Mouse (Mus musculus): ENCODE results near the gene Scamp4. TPM values are rescaled to one million over a fixed set of nuclear protein-coding genes. Genes with fewer than 3 reads are reported as not detected.

Gene Scamp4
- polyA plus RNA-seq (2017; shearing (Covaris generic)): 115 TPM

DNA sequence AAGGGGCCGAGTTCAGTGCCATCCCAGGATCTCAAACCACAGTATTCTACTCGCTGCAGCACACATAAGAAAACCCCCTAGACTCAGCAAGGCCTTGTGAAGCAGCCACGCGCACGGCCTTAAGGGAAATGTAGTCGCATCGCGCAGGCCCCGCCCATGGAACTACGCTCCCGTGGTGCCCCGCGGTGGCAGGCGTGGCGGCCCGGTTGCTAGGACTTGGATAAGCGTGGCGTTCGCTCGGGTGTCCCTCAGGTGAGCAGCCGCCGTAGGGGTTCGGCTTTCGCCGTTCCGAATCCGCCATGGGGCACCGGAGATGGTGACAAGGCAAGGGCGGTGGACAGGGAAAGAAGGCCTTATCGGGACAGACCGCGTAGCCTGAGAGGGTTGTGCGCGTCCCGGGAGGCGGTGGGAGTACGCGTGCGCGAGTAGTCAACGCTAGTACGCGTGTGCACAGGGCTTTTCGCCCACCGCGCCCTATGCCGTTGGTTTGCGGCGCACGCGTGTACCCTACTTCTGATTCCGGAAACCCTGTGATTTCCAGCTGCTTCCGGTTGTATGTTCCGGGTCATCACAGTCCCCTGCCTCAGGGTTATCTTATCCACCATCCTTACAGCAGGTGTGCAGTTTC, at the start of gene Scamp4, which contains the start of gene Adat3:
Scamp4 (plus strand) TSS at position 175 of the 628 bp plus-strand sequence.
Adat3 (plus strand) TSS at position 183 of the 628 bp plus-strand sequence.

GRCm38 (mm10) chr10:80561116-80561944, 41.3 kb upstream of the Scamp4 start, which contains the start of gene Rexo1:
Gene Rexo1, minus strand, starts transcription at chr10:80561560.

GRCm38 (mm10) chr10:80577195-80578130, 25.2 kb upstream of the Scamp4 start, which contains the start of gene Klf16:
Gene Klf16, minus strand, starts transcription at chr10:80577321.

DNA sequence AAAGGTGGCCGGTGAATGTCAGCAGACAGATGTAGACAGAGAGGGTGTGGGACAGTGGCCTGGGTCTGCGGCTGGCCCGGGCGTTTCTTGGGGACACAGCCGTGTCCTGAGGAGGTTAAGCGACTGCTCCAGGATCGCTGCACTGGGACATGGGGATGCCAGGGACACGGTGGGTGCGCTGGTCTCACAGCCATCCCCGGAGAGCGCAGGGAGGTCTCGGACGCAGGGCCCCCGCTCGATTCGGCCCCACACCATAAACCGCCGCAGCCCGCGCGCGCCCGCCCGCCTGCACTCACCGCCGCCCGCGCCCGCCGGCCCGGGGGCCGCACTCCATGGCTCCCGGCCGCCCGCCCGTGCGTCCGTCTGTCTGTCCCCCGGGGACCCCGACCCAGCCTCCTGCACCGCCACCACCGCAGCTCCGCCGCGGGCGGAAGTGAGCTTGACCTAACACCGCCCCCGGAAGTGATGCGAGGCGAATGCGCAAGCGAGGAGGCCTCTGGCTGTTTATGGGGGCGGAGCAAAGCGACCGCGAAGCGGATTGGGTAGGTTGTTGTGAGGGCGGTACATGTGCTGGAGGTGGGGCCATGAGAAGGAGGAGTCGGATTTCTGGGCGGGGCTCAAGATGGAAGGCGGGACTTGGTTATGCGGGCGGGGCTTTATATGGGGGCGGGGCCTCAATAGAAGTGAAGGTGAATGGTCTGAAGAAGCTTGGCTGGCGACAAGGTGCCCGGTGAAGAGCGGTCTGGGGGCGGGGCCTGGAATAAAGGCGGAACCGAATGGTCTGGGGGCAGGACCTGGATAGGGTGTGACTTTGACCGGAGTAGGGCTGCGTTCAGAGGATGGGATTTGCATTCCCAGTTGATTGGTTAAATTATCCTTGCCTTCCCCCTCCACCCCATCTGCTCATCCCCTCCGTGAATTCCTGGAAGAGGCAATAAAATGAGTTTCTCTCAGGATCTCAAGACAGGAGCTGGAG, 12.5 kb upstream of the Scamp4 start, which contains the start of gene Abhd17a:
Abhd17a (minus strand) TSS at position 463 of the 976 bp plus-strand sequence.

DNA sequence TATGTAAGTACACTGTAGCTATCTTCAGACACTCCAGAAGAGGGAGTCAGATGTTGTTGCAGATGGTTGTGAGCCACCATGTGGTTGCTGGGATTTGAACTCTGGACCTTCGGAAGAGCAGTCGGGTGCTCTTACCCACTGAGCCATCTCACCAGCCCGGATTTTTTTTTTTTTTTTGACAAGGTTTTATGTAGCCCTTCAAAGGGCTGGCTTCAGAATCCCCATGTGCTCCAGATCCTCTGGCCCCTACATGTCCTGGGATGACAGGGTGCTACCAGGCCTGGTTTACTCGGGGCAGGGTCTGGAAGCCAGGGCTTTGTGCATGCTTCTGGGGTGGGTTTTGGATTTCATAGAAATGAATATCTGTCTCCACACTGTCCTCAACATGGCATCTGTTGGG, 3.0 kb downstream of the Scamp4 start, which contains the start of gene Gm49322:
Gm49322 (plus strand) TSS at position 301 of the 400 bp plus-strand sequence.

GRCm38 (mm10) chr10:80622661-80623456, 20.2 kb downstream of the Scamp4 start, which contains the start of gene Csnk1g2:
Gene Csnk1g2, plus strand, starts transcription at chr10:80622838.

DNA sequence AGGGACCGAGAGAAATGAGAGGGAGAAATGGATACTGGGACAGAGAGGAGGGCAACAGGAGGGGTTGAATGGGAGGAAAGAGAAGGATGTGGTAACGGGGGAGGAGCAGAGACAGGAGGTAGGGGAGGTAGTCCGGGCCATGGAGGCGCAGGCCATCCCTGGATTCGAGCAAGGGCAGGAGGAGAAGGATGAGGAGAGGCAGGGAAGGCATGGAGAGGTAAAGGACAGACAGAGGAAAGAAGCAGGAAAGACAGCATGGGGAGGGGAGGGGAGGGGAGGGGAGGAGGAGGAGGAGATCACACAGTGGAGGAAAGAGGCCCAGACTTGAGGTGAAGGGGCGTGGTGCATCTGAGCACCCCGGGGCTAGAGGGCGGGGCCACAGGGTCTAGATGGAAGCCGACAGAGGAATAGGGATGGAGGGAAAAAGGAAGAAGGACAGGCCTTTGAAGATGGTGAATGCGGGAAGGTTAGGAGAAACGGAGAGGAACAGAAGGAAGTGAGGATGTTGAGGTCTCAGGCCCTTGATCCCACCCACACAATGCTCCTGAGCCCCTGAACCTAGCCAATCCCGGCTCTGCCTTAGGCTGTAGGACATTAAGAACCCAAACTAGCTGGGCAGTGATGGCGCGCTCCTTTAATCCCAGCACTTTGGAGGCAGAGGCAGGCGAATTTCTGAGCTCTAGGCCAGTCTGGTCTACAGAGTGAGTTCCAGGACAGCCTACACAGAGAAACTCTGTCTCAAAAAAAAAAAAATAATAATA, 54.4 kb downstream of the Scamp4 start, which contains the start of gene Btbd2:
Btbd2 (minus strand) TSS at position 209 of the 761 bp plus-strand sequence.

Other genes with a start within 250 kb of the Scamp4 start
- gene Plk5, start 246.4 kb upstream of the Scamp4 start, polyA plus RNA-seq (2017; shearing (Covaris generic)): not detected
- gene Mex3d, start 215.2 kb upstream of the Scamp4 start, polyA plus RNA-seq (2017; shearing (Covaris generic)): 0.16 TPM
- 36.7 TPM for gene Mbd3, start 203.3 kb upstream of the Scamp4 start, polyA plus RNA-seq (2017; shearing (Covaris generic))
- gene Uqcr11, start 196.0 kb upstream of the Scamp4 start, polyA plus RNA-seq (2017; shearing (Covaris generic)): 302 TPM
- 23.0 TPM for gene Tcf3, start 169.2 kb upstream of the Scamp4 start, polyA plus RNA-seq (2017; shearing (Covaris generic))
- not detected for gene Onecut3, start 108.0 kb upstream of the Scamp4 start, polyA plus RNA-seq (2017; shearing (Covaris generic))
- gene Atp8b3, start 63.7 kb upstream of the Scamp4 start, polyA plus RNA-seq (2017; shearing (Covaris generic)): 0.07 TPM
- gene Rexo1, start 41.3 kb upstream of the Scamp4 start, polyA plus RNA-seq (2017; shearing (Covaris generic)): 47.1 TPM
- 1.1 TPM for gene Klf16, start 25.6 kb upstream of the Scamp4 start, polyA plus RNA-seq (2017; shearing (Covaris generic))
- 28.7 TPM for gene Abhd17a, start 12.5 kb upstream of the Scamp4 start, polyA plus RNA-seq (2017; shearing (Covaris generic))
- 4.6 TPM for gene Adat3, start within 50 bp of the Scamp4 start, polyA plus RNA-seq (2017; shearing (Covaris generic))
- 12.7 TPM for gene Gm49322, start 3.1 kb downstream of the Scamp4 start, polyA plus RNA-seq (2017; shearing (Covaris generic))
- gene Csnk1g2, start 20.0 kb downstream of the Scamp4 start, polyA plus RNA-seq (2017; shearing (Covaris generic)): 8.2 TPM
- 2.7 TPM for gene Btbd2, start 54.2 kb downstream of the Scamp4 start, polyA plus RNA-seq (2017; shearing (Covaris generic))
- 19.0 TPM for gene Mknk2, start 75.2 kb downstream of the Scamp4 start, polyA plus RNA-seq (2017; shearing (Covaris generic))
- 412 TPM for gene Mob3a, start 99.1 kb downstream of the Scamp4 start, polyA plus RNA-seq (2017; shearing (Covaris generic))
- gene Izumo4, start 99.3 kb downstream of the Scamp4 start, polyA plus RNA-seq (2017; shearing (Covaris generic)): 148 TPM
- gene Ap3d1, start 139.4 kb downstream of the Scamp4 start, polyA plus RNA-seq (2017; shearing (Covaris generic)): 42.7 TPM
- 8.4 TPM for gene Dot1l, start 152.3 kb downstream of the Scamp4 start, polyA plus RNA-seq (2017; shearing (Covaris generic))
- gene Sf3a2, start 195.3 kb downstream of the Scamp4 start, polyA plus RNA-seq (2017; shearing (Covaris generic)): 75.0 TPM
- gene Plekhj1, start 195.8 kb downstream of the Scamp4 start, polyA plus RNA-seq (2017; shearing (Covaris generic)): 206 TPM
- gene Amh, start 202.4 kb downstream of the Scamp4 start, polyA plus RNA-seq (2017; shearing (Covaris generic)): not detected
- gene Jsrp1, start 210.6 kb downstream of the Scamp4 start, polyA plus RNA-seq (2017; shearing (Covaris generic)): not detected
- gene Oaz1, start 223.8 kb downstream of the Scamp4 start, polyA plus RNA-seq (2017; shearing (Covaris generic)): 2,065 TPM
- not detected for gene Lingo3, start 241.2 kb downstream of the Scamp4 start, polyA plus RNA-seq (2017; shearing (Covaris generic))